Mouse (Mus musculus) embryonic fibroblast, embryonic 13.5 days (primary cell): ENCODE data around the gene Sgip1.

Source experiments
- CTCF ChIP-seq: IDR thresholded peaks from 2 replicates; pipeline ENCODE4 v1.5.1; 2011; ENCODE audit warnings: mild to moderate bottlenecking, control low read depth, low read length, moderate library complexity, borderline replicate concordance; ENCODE audit not compliant: insufficient read depth
- POLR2A ChIP-seq: IDR thresholded peaks from 2 replicates; pipeline ENCODE4 v1.6.1; 2011; ENCODE audit warnings: low read depth, mild to moderate bottlenecking, control low read depth, low read length, moderate library complexity

DNA sequence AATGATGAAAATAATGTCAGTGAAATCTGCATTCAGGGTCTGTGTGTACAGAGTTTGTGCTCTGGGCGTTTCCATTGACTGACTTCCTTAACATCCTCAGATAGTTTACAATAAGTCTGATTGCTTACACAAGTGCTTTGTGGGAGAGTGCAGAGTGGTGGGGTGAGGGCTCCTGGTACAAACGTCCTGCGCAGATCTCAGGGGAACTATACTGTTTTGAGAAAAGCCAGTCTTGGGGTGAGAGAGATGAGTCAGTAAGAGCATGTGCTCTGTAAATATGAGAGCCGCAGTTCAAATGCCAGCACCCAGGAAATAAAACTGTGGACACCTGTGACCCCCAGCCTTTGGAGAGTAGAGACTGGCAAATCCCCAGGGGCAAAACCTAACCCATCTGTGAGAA is 80.7 kb downstream of the Sgip1 start:
- TF ChIP-seq POLR2A, result no peak
- no peak for TF ChIP-seq CTCF
